Mouse (Mus musculus) B cell, adult (primary cell): Measurements from ENCODE around the gene 1810062G17Rik. TPM values are rescaled to one million over a fixed set of nuclear protein-coding genes. Genes with fewer than 3 reads are reported as not detected.

Experiments
- total RNA-seq: library from RNA; stranded (reverse); gene quantifications from 4 replicates; pipeline ENCODE4 v1.2.4, GENCODE M21; 2023; ENCODE audit not compliant: inconsistent age

The 1810062G17Rik gene
- total RNA-seq, result 0.64 to 0.77 TPM in 2 of 4 replicates, not detected in the others

DNA sequence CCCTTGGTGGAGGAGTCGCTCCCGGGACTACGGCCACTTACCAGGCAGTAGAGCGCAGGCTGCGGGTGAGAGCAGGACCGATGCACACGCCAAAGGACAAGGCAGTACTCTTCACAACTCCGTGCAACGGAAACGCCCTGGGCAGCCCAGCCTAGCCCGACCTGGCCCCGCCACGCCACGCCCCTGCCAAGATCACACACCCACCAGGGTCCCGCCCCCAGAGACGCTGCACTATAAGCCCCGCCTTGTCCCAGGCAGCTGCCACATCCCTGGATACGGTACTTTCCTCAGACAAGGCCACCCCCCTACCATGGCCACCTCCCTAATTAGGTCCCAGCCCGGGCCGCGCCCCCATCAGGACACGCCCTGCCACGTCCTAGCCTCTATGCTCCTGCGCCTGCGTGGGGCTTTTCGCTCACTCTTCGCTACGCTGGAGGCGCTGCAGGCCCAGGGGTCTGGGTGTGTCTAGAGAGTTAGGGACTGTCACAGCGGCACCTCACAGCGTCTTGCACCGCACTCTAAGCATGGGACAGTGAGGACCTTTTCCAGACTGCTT, at the start of gene 1810062G17Rik, which contains the start of gene Anxa5:
TSS of gene 1810062G17Rik (plus strand) at position 406 of the 556 bp plus-strand sequence.
TSS of gene Anxa5 (minus strand) at position 363 of the 556 bp plus-strand sequence.

DNA sequence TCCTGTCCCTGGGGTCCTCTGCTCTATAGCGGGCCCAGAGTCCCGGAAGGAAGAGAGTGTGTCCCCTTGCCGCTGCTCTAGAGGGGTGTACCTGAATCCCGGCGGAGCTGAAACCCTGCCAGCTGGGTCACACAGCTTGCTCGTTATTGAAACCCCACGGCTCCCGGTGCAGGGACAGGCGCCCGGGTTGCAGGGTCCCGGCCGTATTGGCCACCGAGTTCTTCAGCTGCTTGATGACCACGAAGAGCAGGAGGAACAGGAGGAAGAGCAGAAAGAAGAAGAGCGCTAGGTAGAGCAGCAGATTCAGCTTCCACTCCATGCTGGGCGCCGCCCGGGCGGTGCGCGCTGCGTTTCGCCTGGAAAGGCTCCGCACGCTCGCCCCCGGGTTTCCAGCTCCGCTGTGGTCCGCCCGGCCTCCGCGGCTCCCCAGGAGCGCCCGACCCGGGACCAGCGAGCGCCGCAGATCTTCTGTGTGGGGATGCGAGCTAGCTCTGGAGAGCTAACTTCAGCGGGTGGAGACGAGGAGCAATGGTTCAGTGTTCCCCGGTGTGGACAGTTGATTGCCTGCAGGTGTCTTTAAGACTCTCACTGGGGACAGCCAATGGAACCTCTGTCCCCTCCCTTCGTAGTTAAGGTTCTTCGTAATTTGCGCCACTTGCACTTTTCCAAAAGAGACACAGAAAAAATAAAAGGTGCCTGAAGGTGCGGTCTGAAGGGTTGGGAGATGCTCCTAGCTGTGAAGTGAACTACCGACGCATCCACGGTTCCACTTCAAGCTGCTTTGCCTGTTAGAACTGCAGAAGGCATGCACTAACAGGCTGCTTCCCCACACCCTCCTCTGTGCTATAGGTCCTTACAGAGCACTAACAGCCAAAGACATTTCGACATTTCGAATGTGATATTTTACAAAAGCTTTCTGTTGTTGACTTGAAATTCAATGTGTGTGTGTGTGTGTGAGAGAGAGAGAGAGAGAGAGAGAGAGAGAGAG, 45.6 kb downstream of the 1810062G17Rik start, which contains the start of gene Gm11549:
TSS of gene Gm11549 (minus strand) at position 741 of the 988 bp plus-strand sequence.

Other genes with a start within 250 kb of the 1810062G17Rik start
- 19.0 to 26.1 TPM (median 22.6 TPM) in 4 replicates for gene Anxa5, start within 50 bp of the 1810062G17Rik start, total RNA-seq
- not detected in 4 replicates for gene Gm11549, start 45.9 kb downstream of the 1810062G17Rik start, total RNA-seq
- 37.3 to 40.6 TPM (median 39.4 TPM) in 4 replicates for gene Exosc9, start 76.7 kb downstream of the 1810062G17Rik start, total RNA-seq
- 2.4 to 4.2 TPM (median 3.1 TPM) in 4 replicates for gene Ccna2, start 96.2 kb downstream of the 1810062G17Rik start, total RNA-seq
- gene Bbs7, start 137.5 kb downstream of the 1810062G17Rik start, total RNA-seq, result 0.74 to 3.1 TPM (median 1.0 TPM) in 4 replicates
- not detected in 4 replicates for gene Trpc3, start 214.2 kb downstream of the 1810062G17Rik start, total RNA-seq